Mouse (Mus musculus) liver, embryonic 14.5 days (tissue): ENCODE data around the gene Klhl22. TPM values are rescaled to one million over a fixed set of nuclear protein-coding genes. Genes with fewer than 3 reads are reported as not detected.

Experiments used
- ATAC-seq: fragments of 200-750 bp; cut with Nextera tagmentation; 2 replicates; pipeline ENCODE4 v1.8.0; 2017; ENCODE audit warnings: moderate number of reproducible peaks, mild to moderate bottlenecking, moderate library complexity; ENCODE audit not compliant: insufficient read depth
- DNase-seq, 3 experiments: peaks; one replicate each; pipeline ENCODE4 v3.0.0-alpha.2; 2012 to 2013; ENCODE audit warnings: low read depth in 3 of 3, low spot score in 3 of 3
- H3K27ac ChIP-seq: fragments of 300-500 bp; sonication (generic); 2 replicates; pipeline ENCODE4 v1.5.1; 2014; ENCODE audit warnings: moderate library complexity, mild to moderate bottlenecking, control low read depth, inconsistent platforms
- H3K27me3 ChIP-seq: fragments of 300-500 bp; sonication (generic); 2 replicates; pipeline ENCODE4 v1.6.1; 2014; ENCODE audit warnings: mild to moderate bottlenecking, low read length, moderate library complexity; ENCODE audit not compliant: control insufficient read depth, insufficient read depth
- H3K36me3 ChIP-seq: fragments of 300-500 bp; sonication (generic); replicated peaks from 2 replicates; pipeline ENCODE4 v1.6.1; 2014; ENCODE audit warnings: low read depth; ENCODE audit not compliant: control insufficient read depth, insufficient read depth
- H3K4me1 ChIP-seq, 2 experiments: fragments of 200-500 bp in 1 of 2; fragments of 300-500 bp in 1 of 2; sonication (generic) in 1 of 2; replicated peaks; 2 replicates each; pipeline ENCODE4 v1.6.1; 2012 to 2014; ENCODE audit warnings: antibody characterized with exemption in 1 of 2, inconsistent platforms in 1 of 2, low read length in 1 of 2; ENCODE audit not compliant: control insufficient read depth in 2 of 2, insufficient read depth in 2 of 2
- H3K4me2 ChIP-seq: fragments of 300-500 bp; sonication (generic); 2 replicates; pipeline ENCODE4 v1.6.1; 2014; ENCODE audit warnings: low read depth, mild to moderate bottlenecking, control low read depth, moderate library complexity
- H3K4me3 ChIP-seq, 2 experiments: fragments of 200-500 bp in 1 of 2; fragments of 300-500 bp in 1 of 2; sonication (generic) in 1 of 2; 2 replicates each; pipeline ENCODE4 v1.5.1; 2012 to 2014; ENCODE audit warnings: low read depth in 2 of 2, low read length in 2 of 2, mild to moderate bottlenecking in 2 of 2, control low read depth in 1 of 2, inconsistent platforms in 1 of 2, moderate library complexity in 1 of 2; ENCODE audit not compliant: insufficient read depth in 1 of 2
- H3K9ac ChIP-seq: fragments of 300-500 bp; sonication (generic); replicated peaks from 2 replicates; pipeline ENCODE4 v1.6.1; 2014; ENCODE audit warnings: mild to moderate bottlenecking, control low read depth, moderate library complexity
- H3K9me3 ChIP-seq: fragments of 300-500 bp; sonication (generic); 2 replicates; pipeline ENCODE4 v1.6.1; 2016; ENCODE audit warnings: low read length, mixed read lengths; ENCODE audit not compliant: control insufficient read depth
- CTCF ChIP-seq: IDR thresholded peaks from 2 replicates; pipeline ENCODE4 v1.5.1; 2016; ENCODE audit warnings: antibody characterized with exemption, low read depth, control low read depth
- EP300 ChIP-seq: IDR thresholded peaks from 2 replicates; pipeline ENCODE4 v1.6.1; 2016; ENCODE audit warnings: antibody characterized with exemption, low read depth
- WGBS: fragments of 180-500 bp; shearing (Covaris S2); extraction: QIAGEN DNeasy Blood & Tissue Kit; methylation state at CpG from one replicate; pipeline ENCODE4 v1.1.7; 2014; ENCODE audit not compliant: insufficient replicate concordance; 5-methylcytosine and 5-hydroxymethylcytosine counted together
- polyA plus RNA-seq, 2 experiments: library from polyadenylated mRNA; depleted of rRNA in 1 of 2; stranded (reverse) in 1 of 2; unstranded in 1 of 2; fragments of >200 nt; fragmentation: Nextera tagmentation in 1 of 2; extraction: Ambion mirVana in 1 of 2; gene quantifications; 2 replicates each; pipeline versions ENCODE4 v1.2.1 to v1.2.3; 2012 to 2014

Gene Klhl22
- polyA plus RNA-seq, 2 experiments: 11.6 to 14.0 TPM

DNA sequence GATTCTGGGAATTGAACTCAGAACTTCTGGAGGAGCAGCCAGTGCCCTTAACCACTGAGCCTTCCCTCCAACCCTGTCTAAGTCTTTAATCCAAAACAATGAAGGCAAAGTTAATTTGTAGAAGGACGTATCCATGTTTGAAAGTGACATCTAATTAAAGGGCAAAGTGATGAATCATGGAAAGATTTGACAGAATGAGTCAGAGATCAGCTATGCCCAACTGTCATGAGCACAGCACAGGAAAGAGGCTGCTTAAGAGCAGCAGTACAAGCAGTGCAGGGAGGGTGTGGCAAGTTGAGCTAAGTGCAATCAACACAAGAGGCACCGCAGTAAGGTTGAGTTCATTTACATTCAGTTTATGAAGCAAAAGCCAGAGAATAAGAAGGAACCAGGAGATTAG lies 14.4 kb upstream of the Klhl22 start:
- H3K4me3 ChIP-seq: no peak overlapping the region
- H3K36me3 ChIP-seq: no peaks in the 10 kb centered on the region
- no peak overlapping the region for H3K4me2 ChIP-seq
- no peaks in the 10 kb centered on the region for H3K9me3 ChIP-seq
- TF ChIP-seq EP300 (no peak), CTCF (no peak)
- ATAC-seq (no peak), DNase-seq (no peak)
- no peak overlapping the region for H3K9ac ChIP-seq
- 66% methylated on average over 2 of the region's 2 CpGs for WGBS
- H3K27ac ChIP-seq: no peak overlapping the region
- no peaks in the 10 kb centered on the region for H3K27me3 ChIP-seq
- H3K4me1 ChIP-seq: no peaks in the 10 kb centered on the region

DNA sequence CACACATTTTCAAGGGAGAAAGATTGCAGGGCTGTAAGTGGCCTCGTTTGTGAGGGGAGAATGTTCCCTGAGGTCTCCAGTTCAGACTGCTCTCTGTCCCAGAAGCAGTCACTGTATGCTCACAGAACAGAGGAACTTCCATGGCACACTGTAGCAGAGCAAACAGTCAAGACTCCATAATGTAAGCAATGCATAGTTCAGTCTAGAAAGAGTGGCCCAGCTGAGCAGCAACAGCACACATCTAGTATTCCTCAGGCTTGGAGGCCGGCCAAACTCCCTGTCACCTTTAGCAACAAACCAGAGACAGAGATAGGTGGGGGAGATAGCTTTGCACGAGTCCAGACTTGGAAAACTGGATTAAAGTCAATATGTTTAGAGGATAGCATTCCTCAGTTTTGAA lies 6.4 kb upstream of the Klhl22 start:
- no peaks in the 10 kb centered on the region for H3K9me3 ChIP-seq
- H3K4me2 ChIP-seq: no peak overlapping the region
- H3K4me3 ChIP-seq: no peak overlapping the region
- 21% methylated on average over 3 of the region's 3 CpGs for WGBS
- no peak for ATAC-seq
- no peak overlapping the region for H3K9ac ChIP-seq
- no peaks in the 10 kb centered on the region; the same call in 1 of the 2 replicates for H3K27me3 ChIP-seq
- H3K36me3 ChIP-seq: no peaks in the 10 kb centered on the region
- TF ChIP-seq EP300: no peak
- TF ChIP-seq CTCF: no peak
- no peak for DNase-seq
- H3K27ac ChIP-seq: no peak overlapping the region
- no peaks in the 10 kb centered on the region for H3K4me1 ChIP-seq

DNA sequence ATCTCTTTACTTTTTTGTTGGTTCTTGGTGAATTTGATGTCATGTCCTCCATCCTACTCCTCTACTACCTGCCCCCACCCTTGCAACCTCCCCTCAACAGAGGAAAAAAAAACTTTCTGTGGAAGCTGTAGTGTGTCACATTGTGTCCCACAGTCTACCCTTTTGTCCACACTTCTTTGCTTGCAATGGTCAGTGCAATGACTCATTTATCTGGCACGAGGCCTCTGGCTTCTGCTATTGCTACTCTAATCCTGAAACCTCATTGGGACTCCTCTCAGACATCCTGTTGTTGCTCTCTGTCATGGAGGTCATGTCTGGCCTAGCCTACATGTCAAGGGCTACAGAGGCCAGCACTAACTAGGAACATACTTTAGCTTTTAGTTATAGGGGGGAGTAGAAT lies 5.7 kb upstream of the Klhl22 start:
- H3K4me1 ChIP-seq: peaks cover 0 to under 1% of the 10 kb centered on the region in 2 experiments; a peak in 1 of 4 replicates
- H3K4me3 ChIP-seq: no peak overlapping the region
- no peaks in the 10 kb centered on the region for H3K36me3 ChIP-seq
- 26% methylated on average over 1 of the region's 1 CpGs for WGBS
- H3K27me3 ChIP-seq: no peaks in the 10 kb centered on the region; the same call in 1 of the 2 replicates
- no peak overlapping the region for H3K9ac ChIP-seq
- TF ChIP-seq EP300 (no peak), CTCF (no peak)
- H3K27ac ChIP-seq: no peak overlapping the region
- no peaks in the 10 kb centered on the region for H3K9me3 ChIP-seq
- DNase-seq: no peak
- H3K4me2 ChIP-seq: no peak overlapping the region
- no peak for ATAC-seq

DNA sequence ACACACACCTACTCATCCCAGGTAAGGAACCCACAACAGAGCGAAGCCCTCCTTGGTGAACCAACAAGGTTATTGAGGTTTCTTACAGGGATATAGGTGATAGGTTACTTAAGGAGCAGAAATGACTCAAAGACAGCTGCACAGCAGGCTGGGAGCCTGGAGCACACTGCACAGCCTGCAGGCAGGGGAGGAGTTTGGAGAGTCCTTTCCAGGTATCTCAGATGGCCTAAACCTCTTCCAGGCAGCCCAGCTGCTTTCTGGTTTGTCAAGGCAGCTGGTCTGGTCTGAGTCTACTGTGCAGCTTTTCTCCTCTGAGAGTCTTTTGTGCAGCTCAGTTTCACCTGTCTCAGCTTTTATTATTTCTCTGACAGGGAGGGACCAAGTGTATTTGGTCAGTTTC lies 1.7 kb upstream of the Klhl22 start:
- DNase-seq: no peak
- TF ChIP-seq EP300: no peak
- H3K4me3 ChIP-seq: no peak overlapping the region
- H3K27ac ChIP-seq: no peak overlapping the region
- peaks cover 15 to 22% of the 10 kb centered on the region in 2 experiments for H3K4me1 ChIP-seq
- H3K9me3 ChIP-seq: no peaks in the 10 kb centered on the region
- no peak for ATAC-seq
- H3K27me3 ChIP-seq: no peaks in the 10 kb centered on the region; the same call in 1 of the 2 replicates
- H3K36me3 ChIP-seq: no peaks in the 10 kb centered on the region
- no peak overlapping the region for H3K9ac ChIP-seq
- H3K4me2 ChIP-seq: no peak overlapping the region
- WGBS: 77% methylated on average over 1 of the region's 1 CpGs

DNA sequence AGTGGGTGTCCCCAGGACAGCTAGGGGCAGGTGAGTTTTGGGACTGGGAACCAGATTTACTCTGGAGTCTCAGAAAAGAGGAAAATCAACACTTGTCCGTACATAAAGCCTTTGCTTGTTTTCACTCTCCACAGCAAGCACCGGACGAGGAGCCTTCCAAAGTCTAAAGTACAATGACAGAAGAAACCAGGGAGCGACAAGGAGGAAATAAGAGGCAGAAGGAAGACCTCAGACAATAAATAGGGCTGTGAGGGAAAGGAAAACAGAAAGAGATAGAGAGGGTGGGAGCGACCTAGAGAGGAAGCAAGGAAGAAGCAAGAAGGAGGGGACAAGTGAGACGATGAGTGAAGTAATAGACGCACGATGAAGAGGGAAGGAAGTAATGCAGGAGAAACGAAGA lies 516 bp upstream of the Klhl22 start:
- no peaks in the 10 kb centered on the region for H3K27me3 ChIP-seq
- no peak overlapping the region for H3K9ac ChIP-seq
- ATAC-seq: no peak
- peak overlapping the region; percentile 67 for H3K4me2 ChIP-seq
- DNase-seq: no peak
- 27% methylated on average over 9 of the region's 9 CpGs for WGBS
- H3K9me3 ChIP-seq: no peaks in the 10 kb centered on the region
- H3K27ac ChIP-seq: no peak overlapping the region
- H3K4me1 ChIP-seq: peaks cover 16 to 22% of the 10 kb centered on the region in 2 experiments
- no peak for TF ChIP-seq EP300
- TF ChIP-seq CTCF: no peak
- H3K36me3 ChIP-seq: no peaks in the 10 kb centered on the region
- H3K4me3 ChIP-seq: peak overlapping the region in 1 of 2 experiments; percentile 51; a peak in 3 of 4 replicates
